Mouse (Mus musculus) heart, embryonic 15.5 days (tissue): ENCODE data around the gene Fbln5. TPM values are rescaled to one million over a fixed set of nuclear protein-coding genes. Genes with fewer than 3 reads are reported as not detected.

Experiments
- ATAC-seq: fragments of 200-750 bp; cut with Nextera tagmentation; replicated peaks from 2 replicates; pipeline ENCODE4 v1.8.0; 2017; ENCODE audit warnings: low read depth, moderate TSS enrichment; ENCODE audit not compliant: insufficient number of reproducible peaks, insufficient read depth, low FRiP score
- H3K27ac ChIP-seq: fragments of 300-500 bp; sonication (generic); 2 replicates; pipeline ENCODE4 v1.5.1; 2015; ENCODE audit warnings: mild to moderate bottlenecking, inconsistent platforms
- H3K27me3 ChIP-seq: fragments of 300-500 bp; sonication (generic); 2 replicates; pipeline ENCODE4 v1.6.1; 2015; ENCODE audit warnings: inconsistent platforms
- H3K36me3 ChIP-seq: fragments of 300-500 bp; sonication (generic); 2 replicates; pipeline ENCODE4 v1.6.1; 2015; ENCODE audit warnings: mild to moderate bottlenecking, inconsistent platforms
- H3K4me1 ChIP-seq: fragments of 300-500 bp; sonication (generic); replicated peaks from 2 replicates; pipeline ENCODE4 v1.6.1; 2015; ENCODE audit warnings: inconsistent platforms
- H3K4me2 ChIP-seq: fragments of 300-500 bp; sonication (generic); 2 replicates; pipeline ENCODE4 v1.6.1; 2015; ENCODE audit warnings: inconsistent platforms, mild to moderate bottlenecking, moderate library complexity
- H3K4me3 ChIP-seq: fragments of 300-500 bp; sonication (generic); 2 replicates; pipeline ENCODE4 v1.5.1; 2015; ENCODE audit warnings: mild to moderate bottlenecking, inconsistent platforms
- H3K9ac ChIP-seq: fragments of 300-500 bp; sonication (generic); 2 replicates; pipeline ENCODE4 v1.6.1; 2015; ENCODE audit warnings: mild to moderate bottlenecking, inconsistent platforms
- H3K9me3 ChIP-seq: fragments of 300-500 bp; sonication (generic); replicated peaks from 2 replicates; pipeline ENCODE4 v1.6.1; 2016; ENCODE audit warnings: inconsistent platforms
- WGBS: fragments of 180-500 bp; shearing (Covaris S2); methylation state at CpG from one replicate; pipeline ENCODE4 v1.1.7; 2015; ENCODE audit warnings: mixed read lengths; 5-methylcytosine and 5-hydroxymethylcytosine counted together
- polyA plus RNA-seq: library from polyadenylated mRNA; unstranded; fragments of >200 nt; fragmentation: Nextera tagmentation; extraction: Ambion mirVana; gene quantifications from 2 replicates; pipeline ENCODE4 v1.2.1, GENCODE M21; 2015

Fbln5 gene
- polyA plus RNA-seq, 1 experiment from 2014 or later: 215 TPM

- H3K27ac ChIP-seq: peak overlapping the region; percentile 68
- no peaks in the 10 kb centered on the region for H3K36me3 ChIP-seq
- H3K4me2 ChIP-seq: no peak overlapping the region
Measured at GRCm38 (mm10) chr12:101777613-101778325, 41.1 kb downstream of the Fbln5 start.

GRCm38 (mm10) chr12:101776383-101776782, 42.5 kb downstream of the Fbln5 start:
- no peak overlapping the region for H3K4me3 ChIP-seq
- no peaks in the 10 kb centered on the region for H3K9me3 ChIP-seq
- peak overlapping the region; percentile 68 for H3K27ac ChIP-seq
- ATAC-seq: no peak
- no peaks in the 10 kb centered on the region for H3K36me3 ChIP-seq
- 61% methylated on average over 5 of the region's 5 CpGs for WGBS
- H3K4me2 ChIP-seq: no peak overlapping the region
- peaks cover 13% of the 10 kb centered on the region for H3K4me1 ChIP-seq
- no peaks in the 10 kb centered on the region for H3K27me3 ChIP-seq
- H3K9ac ChIP-seq: no peak overlapping the region

More at GRCm38 (mm10) chr12:101777613-101778325, 41.1 kb downstream of the Fbln5 start:
- WGBS: 39% methylated on average over 9 of the region's 9 CpGs
- Histone ChIP-seq H3K4me3 (no peak overlapping the region), H3K9me3 (no peaks in the 10 kb centered on the region), H3K9ac (no peak overlapping the region), H3K4me1 (peaks cover 13% of the 10 kb centered on the region), H3K27me3 (no peaks in the 10 kb centered on the region)
- peak; percentile 37; the same call in 1 of the 2 replicates for ATAC-seq

- H3K27me3 ChIP-seq: no peaks in the 10 kb centered on the region
- no peaks in the 10 kb centered on the region for H3K36me3 ChIP-seq
- ATAC-seq: no peak
- H3K9me3 ChIP-seq: no peaks in the 10 kb centered on the region
- peaks cover 15% of the 10 kb centered on the region for H3K4me1 ChIP-seq
- H3K4me3 ChIP-seq: no peak overlapping the region
- H3K27ac ChIP-seq: no peak overlapping the region
- no peak overlapping the region for H3K4me2 ChIP-seq
- 42% methylated on average over 4 of the region's 4 CpGs for WGBS
- H3K9ac ChIP-seq: no peak overlapping the region
Measured at GRCm38 (mm10) chr12:101774116-101774515, 44.7 kb downstream of the Fbln5 start.

- Histone ChIP-seq H3K27ac (no peak overlapping the region), H3K4me1 (peaks cover 15% of the 10 kb centered on the region), H3K4me3 (no peak overlapping the region), H3K9ac (no peak overlapping the region), H3K27me3 (no peaks in the 10 kb centered on the region), H3K36me3 (no peaks in the 10 kb centered on the region), H3K9me3 (no peaks in the 10 kb centered on the region), H3K4me2 (no peak overlapping the region)
- 50% methylated on average over 3 of the region's 3 CpGs for WGBS
- ATAC-seq: no peak
Measured at GRCm38 (mm10) chr12:101772962-101773361, 45.9 kb downstream of the Fbln5 start.

GRCm38 (mm10) chr12:101770283-101771015, 48.4 kb downstream of the Fbln5 start:
- H3K9me3 ChIP-seq: no peaks in the 10 kb centered on the region
- no peak overlapping the region for H3K27ac ChIP-seq
- no peak overlapping the region for H3K4me2 ChIP-seq
- H3K4me1 ChIP-seq: peaks cover 20% of the 10 kb centered on the region
- ATAC-seq: no peak
- no peaks in the 10 kb centered on the region for H3K36me3 ChIP-seq
- no peaks in the 10 kb centered on the region for H3K27me3 ChIP-seq
- H3K9ac ChIP-seq: no peak overlapping the region
- 42% methylated on average over 5 of the region's 5 CpGs for WGBS
- no peak overlapping the region for H3K4me3 ChIP-seq

- peaks cover 20% of the 10 kb centered on the region for H3K4me1 ChIP-seq
- no peak overlapping the region for H3K4me2 ChIP-seq
- H3K36me3 ChIP-seq: no peaks in the 10 kb centered on the region
- no peaks in the 10 kb centered on the region for H3K9me3 ChIP-seq
- ATAC-seq: peak; percentile 72
- peak overlapping the region; percentile 76 for H3K27ac ChIP-seq
- H3K4me3 ChIP-seq: no peak overlapping the region
- H3K9ac ChIP-seq: no peak overlapping the region
- no peaks in the 10 kb centered on the region for H3K27me3 ChIP-seq
- WGBS: 34% methylated on average over 9 of the region's 9 CpGs
Measured at GRCm38 (mm10) chr12:101767306-101768053, 51.4 kb downstream of the Fbln5 start.

- H3K27ac ChIP-seq: peak overlapping the region; percentile 76
- no peaks in the 10 kb centered on the region for H3K36me3 ChIP-seq
- H3K4me1 ChIP-seq: peaks cover 20% of the 10 kb centered on the region
- peak; percentile 73 for ATAC-seq
- H3K4me2 ChIP-seq: no peak overlapping the region
- H3K27me3 ChIP-seq: no peaks in the 10 kb centered on the region
- H3K9me3 ChIP-seq: no peaks in the 10 kb centered on the region
- H3K9ac ChIP-seq: no peak overlapping the region
- H3K4me3 ChIP-seq: no peak overlapping the region
- 65% methylated on average over 3 of the region's 3 CpGs for WGBS
Measured at GRCm38 (mm10) chr12:101766228-101766852, 52.5 kb downstream of the Fbln5 start.

GRCm38 (mm10) chr12:101764870-101765269, 54.0 kb downstream of the Fbln5 start:
- no peak overlapping the region for H3K27ac ChIP-seq
- H3K4me2 ChIP-seq: no peak overlapping the region
- 72% methylated on average over 5 of the region's 5 CpGs for WGBS
- H3K9me3 ChIP-seq: no peaks in the 10 kb centered on the region
- H3K4me3 ChIP-seq: no peak overlapping the region
- no peak for ATAC-seq
- no peaks in the 10 kb centered on the region for H3K27me3 ChIP-seq
- peaks cover 18% of the 10 kb centered on the region for H3K4me1 ChIP-seq
- H3K36me3 ChIP-seq: no peaks in the 10 kb centered on the region
- no peak overlapping the region for H3K9ac ChIP-seq

- no peaks in the 10 kb centered on the region for H3K36me3 ChIP-seq
- no peak overlapping the region for H3K27ac ChIP-seq
- no peak overlapping the region for H3K9ac ChIP-seq
- no peaks in the 10 kb centered on the region for H3K27me3 ChIP-seq
- H3K4me3 ChIP-seq: no peak overlapping the region
- no peak for ATAC-seq
- WGBS: 59% methylated on average over 3 of the region's 3 CpGs
- no peak overlapping the region for H3K4me2 ChIP-seq
- H3K9me3 ChIP-seq: no peaks in the 10 kb centered on the region
- H3K4me1 ChIP-seq: peaks cover 16% of the 10 kb centered on the region
Measured at GRCm38 (mm10) chr12:101763065-101763464, 55.8 kb downstream of the Fbln5 start.

- Histone ChIP-seq H3K9ac (no peak overlapping the region), H3K4me2 (no peak overlapping the region), H3K27ac (no peak overlapping the region), H3K27me3 (no peaks in the 10 kb centered on the region), H3K9me3 (no peaks in the 10 kb centered on the region), H3K36me3 (no peaks in the 10 kb centered on the region), H3K4me3 (no peak overlapping the region), H3K4me1 (peaks cover 6% of the 10 kb centered on the region)
- ATAC-seq: no peak
- WGBS: 81% methylated on average over 5 of the region's 5 CpGs
Measured at GRCm38 (mm10) chr12:101762054-101762453, 56.8 kb downstream of the Fbln5 start.
